Mouse (Mus musculus) lung, embryonic 14.5 days (tissue): ENCODE results near the gene Gm6176. TPM values are rescaled to one million over a fixed set of nuclear protein-coding genes. Genes with fewer than 3 reads are reported as not detected.
"Not testable (repeated sequence)": the region's sequence is repeated elsewhere in the genome, so short reads cannot be mapped to it uniquely, and the experiment has no call there.

Experiments
- ATAC-seq: fragments of 200-750 bp; cut with Nextera tagmentation; 2 replicates; pipeline ENCODE4 v1.8.0; 2017; ENCODE audit warnings: mild to moderate bottlenecking, moderate TSS enrichment, moderate library complexity; ENCODE audit not compliant: insufficient read depth
- DNase-seq: peaks from one replicate; pipeline ENCODE4 v3.0.0-alpha.2; 2015
- H3K27ac ChIP-seq: fragments of 300-500 bp; sonication (generic); 2 replicates; pipeline ENCODE4 v1.5.1; 2014; ENCODE audit warnings: low read depth, mild to moderate bottlenecking, moderate library complexity
- H3K27me3 ChIP-seq: fragments of 300-500 bp; sonication (generic); 2 replicates; pipeline ENCODE4 v1.6.1; 2014; ENCODE audit warnings: low read length, control low read depth; ENCODE audit not compliant: insufficient read depth
- H3K36me3 ChIP-seq: fragments of 300-500 bp; sonication (generic); 2 replicates; pipeline ENCODE4 v1.6.1; 2014; ENCODE audit warnings: control low read depth; ENCODE audit not compliant: insufficient read depth
- H3K4me1 ChIP-seq: fragments of 300-500 bp; sonication (generic); 2 replicates; pipeline ENCODE4 v1.6.1; 2014; ENCODE audit warnings: antibody characterized with exemption, control low read depth; ENCODE audit not compliant: insufficient read depth
- H3K4me2 ChIP-seq: fragments of 300-500 bp; sonication (generic); 2 replicates; pipeline ENCODE4 v1.6.1; 2014; ENCODE audit warnings: mild to moderate bottlenecking
- H3K4me3 ChIP-seq: fragments of 300-500 bp; sonication (generic); 2 replicates; pipeline ENCODE4 v1.5.1; 2014; ENCODE audit warnings: low read depth, low read length
- H3K9ac ChIP-seq: fragments of 300-500 bp; sonication (generic); 2 replicates; pipeline ENCODE4 v1.6.1; 2014
- H3K9me3 ChIP-seq: fragments of 300-500 bp; sonication (generic); 2 replicates; pipeline ENCODE4 v1.6.1; 2016; ENCODE audit warnings: low read depth, low read length, control low read depth
- WGBS: fragments of 180-500 bp; shearing (Covaris S2); extraction: QIAGEN DNeasy Blood & Tissue Kit; methylation state at CpG from one replicate; pipeline ENCODE4 v1.1.7; 2014; 5-methylcytosine and 5-hydroxymethylcytosine counted together
- polyA plus RNA-seq: library from polyadenylated mRNA; unstranded; fragments of >200 nt; fragmentation: Nextera tagmentation; extraction: Ambion mirVana; gene quantifications from 2 replicates; pipeline ENCODE4 v1.2.1, GENCODE M21; 2014

Gene Gm6176
- not detected in 2 replicates for polyA plus RNA-seq

DNA sequence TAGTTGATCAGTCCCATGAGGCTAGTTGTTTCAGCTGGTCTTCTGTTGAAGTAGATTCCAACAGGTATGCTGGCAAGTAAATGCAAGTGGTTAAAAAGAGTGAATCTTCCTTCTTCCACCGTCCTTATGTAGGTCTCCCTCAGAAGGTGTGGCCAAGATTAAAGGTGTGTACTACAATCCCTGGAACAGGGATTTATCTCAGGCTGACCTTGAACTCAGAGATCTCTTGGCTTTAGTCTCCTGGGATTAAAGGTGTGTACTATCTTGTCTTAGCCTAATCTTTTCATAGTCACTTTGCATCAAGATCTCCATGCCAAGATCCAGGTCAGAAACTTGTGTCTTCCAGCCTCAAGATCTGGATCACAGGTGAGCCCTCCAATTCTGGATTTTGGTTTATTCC, at the start of gene Gm6176:
Gm6176 (minus strand) TSS at position 101 of the 400 bp plus-strand sequence.
- H3K4me2 ChIP-seq, H3K27me3 ChIP-seq, H3K4me3 ChIP-seq, H3K9me3 ChIP-seq, DNase-seq, ATAC-seq, H3K4me1 ChIP-seq, H3K36me3 ChIP-seq, H3K27ac ChIP-seq, H3K9ac ChIP-seq: not testable (repeated sequence)
- no CpG with 5 or more reads among the region's 1 CpGs for WGBS

- not testable (repeated sequence) for H3K9me3 ChIP-seq
- WGBS = no CpG with 5 or more reads among the region's 7 CpGs
Measured at GRCm38 (mm10) chr7:22068757-22069156, 12.7 kb upstream of the Gm6176 start, which contains the start of gene Vmn1r139. Gene Vmn1r139 (plus strand): TSS chr7:22069057.

GRCm38 (mm10) chr7:22028797-22029196, 27.3 kb downstream of the Gm6176 start, which contains the start of gene Vmn1r138:
Gene Vmn1r138 (minus strand): TSS chr7:22028897.
- not testable (repeated sequence) for H3K27ac ChIP-seq, DNase-seq, ATAC-seq, H3K9me3 ChIP-seq, H3K4me1 ChIP-seq, H3K9ac ChIP-seq, H3K27me3 ChIP-seq, H3K36me3 ChIP-seq, H3K4me2 ChIP-seq, H3K4me3 ChIP-seq
- WGBS = no CpG with 5 or more reads among the region's 2 CpGs

More at GRCm38 (mm10) chr7:22068757-22069156, 12.7 kb upstream of the Gm6176 start, which contains the start of gene Vmn1r139:
- H3K9ac ChIP-seq, H3K36me3 ChIP-seq, H3K4me3 ChIP-seq, H3K4me1 ChIP-seq, H3K27ac ChIP-seq, DNase-seq, H3K4me2 ChIP-seq, ATAC-seq, H3K27me3 ChIP-seq: not testable (repeated sequence)

Other genes starting within 250 kb of the Gm6176 start
- not detected in 2 replicates for gene Vmn1r135, start 224.0 kb downstream of the Gm6176 start, polyA plus RNA-seq
- not detected in 2 replicates for gene Gm5725, start 212.0 kb downstream of the Gm6176 start, polyA plus RNA-seq
- gene Gm5891, start 135.0 kb downstream of the Gm6176 start, polyA plus RNA-seq = not detected in 2 replicates
- gene Vmn1r137, start 61.7 kb downstream of the Gm6176 start, polyA plus RNA-seq = not detected in 2 replicates
- gene Vmn1r138, start 27.4 kb downstream of the Gm6176 start, polyA plus RNA-seq = not detected in 2 replicates
- gene Vmn1r139, start 12.8 kb upstream of the Gm6176 start, polyA plus RNA-seq = not detected in 2 replicates
- gene Gm16451, start 61.9 kb upstream of the Gm6176 start, polyA plus RNA-seq = not detected in 2 replicates
- not detected in 2 replicates for gene Gm10666, start 78.4 kb upstream of the Gm6176 start, polyA plus RNA-seq
- not detected in 2 replicates for gene Vmn1r142, start 107.7 kb upstream of the Gm6176 start, polyA plus RNA-seq
- gene Vmn1r143, start 133.1 kb upstream of the Gm6176 start, polyA plus RNA-seq = not detected in 2 replicates
- gene Gm8653, start 145.0 kb upstream of the Gm6176 start, polyA plus RNA-seq = not detected in 2 replicates
- gene Gm8453, start 173.2 kb upstream of the Gm6176 start, polyA plus RNA-seq = not detected in 2 replicates